Mouse (Mus musculus) cerebellum, postnatal 4 days (tissue): Measurements from ENCODE around the gene Zan.

Experiments
- DNase-seq, 2 experiments: peaks; one replicate each; pipeline ENCODE4 v3.0.0; 2022; ENCODE audit warnings: low spot score in 2 of 2, mixed read lengths in 1 of 2

Zan gene

GRCm38 (mm10) chr5:137419105-137419504 lies 57.8 kb downstream of the Zan start:
- no peak for DNase-seq

DNA sequence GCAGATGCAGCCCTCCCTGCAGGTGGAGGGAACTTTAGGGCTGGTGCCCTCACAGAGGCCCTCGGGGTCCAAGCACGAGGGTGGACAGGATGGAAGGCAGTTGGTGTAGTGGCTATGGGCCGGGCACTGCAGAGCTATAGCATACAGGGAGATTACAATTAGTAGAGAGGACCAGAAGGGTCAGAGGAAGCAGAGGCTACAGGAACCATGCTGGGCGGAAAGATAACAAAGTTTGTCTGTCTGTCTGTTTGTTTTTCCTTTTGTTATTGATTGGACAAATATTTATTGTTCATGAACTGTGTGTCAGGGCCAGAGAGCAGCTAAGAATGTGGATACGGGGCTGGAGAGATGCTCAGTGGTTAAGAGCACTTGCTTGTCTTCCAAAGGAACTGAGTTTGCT lies 62.6 kb downstream of the Zan start:
- DNase-seq, result no peak

GRCm38 (mm10) chr5:137411235-137411634 lies 65.6 kb downstream of the Zan start:
- no peak for DNase-seq

DNA sequence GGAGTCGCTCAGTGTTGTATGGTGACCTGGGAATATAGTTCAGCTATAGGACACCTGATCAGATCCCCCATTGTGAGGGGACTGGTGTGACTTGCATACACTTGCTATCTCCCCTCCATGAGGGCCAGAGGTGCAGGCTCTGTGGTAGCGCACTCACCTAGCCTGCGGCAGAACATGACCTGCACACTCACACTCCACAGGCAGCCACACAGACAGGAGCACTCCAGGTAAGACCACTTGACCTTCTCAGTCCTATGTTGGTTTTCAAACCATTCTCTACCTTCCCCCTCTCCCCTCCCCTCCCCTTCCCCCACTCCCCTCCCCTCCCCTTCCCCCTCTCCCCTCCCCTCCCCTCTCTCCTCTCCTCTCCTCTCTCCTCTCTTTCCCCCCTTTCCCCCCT lies 66.3 kb downstream of the Zan start:
- DNase-seq, result no peak

GRCm38 (mm10) chr5:137410066-137410465 lies 66.8 kb downstream of the Zan start:
- DNase-seq, result no peak

DNA sequence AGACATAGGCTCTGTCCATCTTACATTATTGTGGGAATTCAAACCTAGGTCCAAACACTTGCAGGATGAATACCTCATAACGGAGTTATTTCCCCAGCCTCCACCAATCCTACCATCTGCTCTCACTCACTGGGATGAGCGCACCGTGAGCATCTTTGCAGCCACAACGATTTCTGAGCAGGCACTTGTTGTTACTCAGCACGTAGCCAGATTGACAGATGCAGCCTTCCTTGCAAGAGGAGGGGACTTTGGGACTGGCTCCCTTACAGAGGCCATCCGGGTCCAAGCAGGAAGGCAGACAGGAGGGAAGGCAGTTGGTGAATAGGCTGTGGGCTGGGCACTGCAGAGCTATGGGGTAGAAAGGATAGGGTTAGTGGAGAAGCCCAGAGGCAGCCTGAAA lies 67.4 kb downstream of the Zan start:
- DNase-seq, result no peak

GRCm38 (mm10) chr5:137404081-137404480 lies 72.8 kb downstream of the Zan start:
- DNase-seq, result no peak

DNA sequence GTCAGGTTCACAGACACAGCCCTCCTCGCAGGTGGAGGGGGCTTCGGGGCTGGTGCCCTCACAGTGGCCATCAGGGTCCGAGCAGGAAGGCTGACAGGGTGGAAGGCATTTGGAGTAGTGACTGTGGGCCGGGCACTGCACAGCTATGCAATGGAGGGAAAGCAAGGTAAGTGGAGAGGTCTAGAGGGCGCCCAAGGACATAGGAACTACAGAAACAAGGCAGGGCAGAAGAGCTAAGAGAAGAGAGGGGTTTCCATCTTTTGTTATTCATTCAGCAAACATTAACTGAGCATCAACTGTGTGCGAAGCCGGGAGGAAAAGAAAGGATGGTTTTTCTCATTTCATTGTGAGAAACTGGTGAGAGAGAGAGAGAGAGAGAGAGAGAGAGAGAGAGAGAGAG lies 82.4 kb downstream of the Zan start:
- no peak for DNase-seq

GRCm38 (mm10) chr5:137391641-137392040 lies 85.2 kb downstream of the Zan start:
- no peak for DNase-seq

- DNase-seq, result no peak
Observed at GRCm38 (mm10) chr5:137386712-137387111, 90.2 kb downstream of the Zan start.

DNA sequence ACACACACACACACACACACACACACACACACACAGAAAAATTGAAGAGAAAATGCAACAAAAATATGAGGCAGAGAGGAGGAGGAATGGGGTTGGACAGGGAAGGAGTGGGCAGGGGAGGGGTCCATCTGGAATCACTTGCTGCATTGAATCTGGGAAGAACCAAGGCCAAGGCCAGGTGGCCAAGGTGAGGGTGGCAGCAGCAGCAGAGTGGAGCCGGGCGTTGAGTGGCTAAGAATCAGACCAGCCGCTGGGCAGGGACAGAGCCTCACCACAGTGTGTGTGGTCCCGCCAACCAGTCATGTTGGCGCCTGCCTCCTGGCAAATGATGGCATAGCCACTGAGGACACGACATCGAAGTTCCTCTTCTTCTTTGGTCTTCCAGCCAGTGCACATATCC lies 93.4 kb downstream of the Zan start:
- DNase-seq, result no peak

- DNase-seq, result peak in 1 of 2 experiments; percentile 59
Observed at GRCm38 (mm10) chr5:137381152-137381551, 95.7 kb downstream of the Zan start.

- no peak for DNase-seq
Observed at GRCm38 (mm10) chr5:137377603-137378002, 99.3 kb downstream of the Zan start.

GRCm38 (mm10) chr5:137377176-137377575 lies 99.7 kb downstream of the Zan start:
- DNase-seq, result no peak

GRCm38 (mm10) chr5:137376722-137377121 lies 100.1 kb downstream of the Zan start:
- DNase-seq, result no peak

DNA sequence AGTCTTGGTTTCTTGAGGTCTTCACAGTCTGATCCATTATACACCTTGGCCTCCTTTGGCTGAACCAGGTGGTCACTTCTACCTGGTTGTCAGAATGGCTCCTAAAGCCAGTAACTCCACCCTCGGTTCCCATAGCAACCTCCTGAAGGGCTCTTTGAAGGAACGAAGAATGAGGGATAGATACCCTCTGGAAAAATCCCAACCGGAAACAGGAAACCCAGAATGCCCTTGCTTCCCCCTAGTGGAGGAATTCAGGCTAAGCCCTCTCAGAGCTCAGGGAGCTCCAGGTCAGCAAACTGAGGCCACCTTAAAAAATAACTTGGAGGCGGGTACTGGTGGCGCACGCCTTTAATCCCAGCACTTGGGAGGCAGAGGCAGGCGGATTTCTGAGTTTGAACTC lies 100.7 kb downstream of the Zan start:
- DNase-seq, result no peak

DNA sequence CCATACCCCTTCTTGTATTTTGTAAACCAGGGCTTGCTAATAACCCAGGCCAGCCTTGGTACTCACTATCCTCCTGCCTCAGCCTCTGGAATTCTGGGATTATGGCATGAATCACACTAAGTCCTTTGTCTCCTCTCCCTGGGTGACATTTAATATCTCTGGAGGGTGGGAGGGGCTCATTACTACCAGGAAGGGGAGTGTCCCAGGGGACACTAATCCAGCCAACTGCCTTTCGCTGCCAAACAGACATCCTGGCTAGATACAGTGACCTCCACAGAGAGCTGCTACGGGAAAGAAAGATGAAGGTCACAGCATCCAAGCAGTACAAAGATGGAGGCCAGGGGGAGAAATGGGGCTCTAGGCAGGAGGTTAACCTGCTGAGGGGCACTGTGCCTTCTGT lies 101.2 kb downstream of the Zan start:
- no peak for DNase-seq

DNA sequence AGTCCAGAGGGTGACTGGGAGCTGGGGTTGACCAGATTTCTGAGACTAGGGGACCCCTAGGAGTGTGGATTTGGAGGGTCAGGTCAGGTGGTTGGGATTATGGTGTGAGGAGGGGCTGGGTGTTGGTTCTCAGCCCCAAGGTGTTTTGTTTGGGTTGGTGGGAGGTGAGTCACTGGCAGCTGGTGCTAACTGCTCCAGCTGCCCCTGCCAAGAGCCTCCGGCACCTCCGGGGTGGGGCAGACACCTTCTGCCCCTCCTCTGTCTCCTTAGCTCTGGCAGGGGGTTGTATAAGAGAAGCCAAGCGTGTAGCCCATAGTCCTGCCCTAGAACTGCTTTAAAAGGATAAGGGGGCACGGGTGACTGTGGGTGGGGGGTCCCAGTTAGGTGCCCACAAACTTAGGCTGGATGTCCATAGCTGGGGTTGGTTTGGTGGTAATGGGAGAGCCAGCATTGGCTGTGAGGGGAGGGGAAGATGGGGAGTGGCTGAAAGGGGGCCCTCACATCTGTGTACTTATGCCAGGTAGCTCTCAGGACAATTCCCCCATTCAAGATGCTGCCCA lies 102.3 kb downstream of the Zan start:
- no peak for DNase-seq

- DNase-seq, result no peak
Observed at GRCm38 (mm10) chr5:137373371-137373950, 103.4 kb downstream of the Zan start.

GRCm38 (mm10) chr5:137369665-137370064 lies 107.2 kb downstream of the Zan start:
- no peak for DNase-seq

- DNase-seq, result no peak
Observed at GRCm38 (mm10) chr5:137358382-137358781, 118.5 kb downstream of the Zan start.

DNA sequence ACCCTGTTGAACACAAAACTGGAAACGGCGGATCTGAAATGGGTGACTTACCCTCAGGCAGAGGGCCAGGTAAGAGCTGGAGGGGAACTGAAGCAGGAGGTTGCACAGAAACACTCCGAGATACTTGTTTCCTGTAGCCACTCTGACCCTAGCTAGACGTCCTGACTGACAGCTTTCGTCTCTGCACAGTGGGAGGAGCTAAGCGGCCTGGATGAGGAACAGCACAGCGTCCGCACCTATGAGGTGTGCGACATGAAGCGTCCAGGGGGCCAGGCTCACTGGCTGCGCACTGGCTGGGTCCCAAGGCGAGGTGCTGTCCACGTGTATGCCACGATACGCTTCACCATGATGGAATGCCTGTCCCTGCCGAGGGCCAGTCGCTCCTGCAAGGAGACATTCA lies 122.8 kb downstream of the Zan start:
- DNase-seq, result no peak

DNA sequence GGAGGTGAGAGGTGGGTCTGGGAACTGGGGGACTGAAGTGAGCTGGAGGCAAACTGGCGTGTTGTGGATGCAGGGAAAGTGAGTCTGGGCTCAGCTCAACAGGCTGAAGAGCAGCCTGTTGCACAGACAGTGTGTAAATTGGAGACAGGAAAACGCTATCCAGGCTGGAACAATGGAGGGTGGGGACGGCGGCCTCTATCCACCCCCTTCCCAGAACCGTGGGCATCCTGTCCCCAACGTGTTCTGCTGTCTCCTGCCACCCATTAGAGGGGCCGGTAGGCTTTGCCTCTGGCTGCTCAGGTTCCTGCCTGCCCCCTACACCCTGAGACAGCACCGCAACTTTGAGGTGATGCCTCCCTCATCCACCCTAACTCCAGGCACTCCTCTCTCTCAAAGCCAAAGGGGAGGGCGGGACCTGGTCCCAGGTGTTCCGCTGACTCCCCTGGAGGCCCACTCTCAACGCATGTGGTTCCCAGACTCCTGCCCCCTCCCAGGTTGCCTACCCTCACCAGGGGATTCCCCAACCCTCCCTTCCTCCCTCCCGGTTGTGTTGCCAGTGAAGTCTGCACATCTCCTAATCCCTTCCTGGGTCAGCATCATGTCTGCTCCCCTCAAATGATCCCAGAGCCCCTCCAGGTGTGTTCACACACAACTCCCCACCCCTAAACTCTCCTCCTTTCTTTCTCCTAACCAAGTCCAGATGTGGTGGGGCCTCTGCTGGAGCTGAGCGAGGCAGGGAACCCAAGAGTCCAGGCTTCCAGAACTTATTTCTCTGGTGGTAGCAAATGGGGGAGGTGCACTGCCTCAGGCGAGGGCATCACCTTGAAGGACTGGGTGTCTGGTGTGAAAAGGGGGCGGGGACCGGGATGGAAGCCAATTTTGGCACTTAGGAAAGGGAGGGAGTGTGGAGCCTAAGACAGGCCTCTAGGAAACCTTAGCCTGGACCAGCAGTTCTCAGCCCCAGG lies 124.6 kb downstream of the Zan start:
- no peak for DNase-seq
